Mouse (Mus musculus) stomach, postnatal 0 days (tissue): ENCODE measurements around the gene Patl2. TPM values are rescaled to one million over a fixed set of nuclear protein-coding genes. Genes with fewer than 3 reads are reported as not detected.

ENCODE experiments used
- ATAC-seq: fragments of 200-750 bp; cut with Nextera tagmentation; 2 replicates; pipeline ENCODE4 v1.8.0; 2017; ENCODE audit not compliant: low FRiP score, low TSS enrichment
- DNase-seq: peaks from one replicate; pipeline ENCODE4 v3.0.0-alpha.2; 2016; ENCODE audit warnings: low spot score
- H3K27ac ChIP-seq: fragments of 300-500 bp; sonication (generic); replicated peaks from 2 replicates; pipeline ENCODE4 v1.5.1; 2014; ENCODE audit warnings: mild to moderate bottlenecking, control low read depth
- H3K27me3 ChIP-seq: fragments of 300-500 bp; sonication (generic); 2 replicates; pipeline ENCODE4 v1.6.1; 2014; ENCODE audit warnings: low read length; ENCODE audit not compliant: control insufficient read depth, insufficient read depth
- H3K36me3 ChIP-seq: fragments of 300-500 bp; sonication (generic); 2 replicates; pipeline ENCODE4 v1.6.1; 2014; ENCODE audit warnings: low read length, mixed read lengths; ENCODE audit not compliant: control insufficient read depth, insufficient read depth
- H3K4me1 ChIP-seq: fragments of 300-500 bp; sonication (generic); replicated peaks from 2 replicates; pipeline ENCODE4 v1.6.1; 2014; ENCODE audit warnings: antibody characterized with exemption; ENCODE audit not compliant: control insufficient read depth, insufficient read depth
- H3K4me2 ChIP-seq: fragments of 300-500 bp; sonication (generic); replicated peaks from 2 replicates; pipeline ENCODE4 v1.6.1; 2014; ENCODE audit warnings: low read depth, mild to moderate bottlenecking, control low read depth, moderate library complexity
- H3K4me3 ChIP-seq: fragments of 300-500 bp; sonication (generic); 2 replicates; pipeline ENCODE4 v1.5.1; 2014; ENCODE audit warnings: low read depth, low read length, control low read depth
- H3K9ac ChIP-seq: fragments of 300-500 bp; sonication (generic); 2 replicates; pipeline ENCODE4 v1.6.1; 2014; ENCODE audit warnings: mild to moderate bottlenecking, low read length, control low read depth, mixed read lengths
- H3K9me3 ChIP-seq: fragments of 300-500 bp; sonication (generic); 2 replicates; pipeline ENCODE4 v1.6.1; 2016; ENCODE audit warnings: low read length; ENCODE audit not compliant: control insufficient read depth
- CTCF ChIP-seq: IDR thresholded peaks from 2 replicates; pipeline ENCODE4 v1.5.1; 2016; ENCODE audit warnings: antibody characterized with exemption, low read depth, mild to moderate bottlenecking, moderate library complexity
- EP300 ChIP-seq: optimal IDR thresholded peaks from 2 replicates; pipeline ENCODE3; 2016; ENCODE audit warnings: antibody characterized with exemption
- WGBS: fragments of 180-500 bp; shearing (Covaris S2); extraction: QIAGEN DNeasy Blood & Tissue Kit; methylation state at CpG from one replicate; pipeline ENCODE4 v1.1.7; 2014; 5-methylcytosine and 5-hydroxymethylcytosine counted together
- polyA plus RNA-seq: library from polyadenylated mRNA; unstranded; fragments of >200 nt; fragmentation: Nextera tagmentation; extraction: Ambion mirVana; gene quantifications from 2 replicates; pipeline ENCODE4 v1.2.1, GENCODE M21; 2015

Gene Patl2
- polyA plus RNA-seq, 1 experiment from 2014 or later: not detected

DNA sequence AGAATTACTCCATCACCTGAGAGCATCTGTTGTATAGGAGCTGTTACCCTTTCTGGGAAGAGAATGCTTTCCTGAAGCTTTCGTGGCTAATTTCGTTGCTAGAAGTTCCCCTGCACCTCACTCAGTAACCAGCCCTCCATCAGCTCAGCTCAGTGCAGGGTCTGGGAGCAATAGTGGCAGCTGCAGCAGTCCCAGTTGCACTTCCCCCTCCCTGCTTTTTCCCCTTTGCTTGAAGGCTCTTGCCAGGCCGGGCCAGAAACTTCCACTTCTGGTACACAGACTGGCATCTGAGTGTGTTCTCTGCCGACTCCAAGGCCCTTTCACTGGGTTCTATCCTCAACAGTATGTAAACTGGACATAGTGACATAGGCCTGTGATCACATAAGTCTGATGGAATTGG is 903 bp downstream of the Patl2 start:
- DNase-seq: no peak
- H3K4me2 ChIP-seq: no peak overlapping the region
- 75% methylated on average over 4 of the region's 4 CpGs for WGBS
- no peak overlapping the region for H3K4me3 ChIP-seq
- H3K27ac ChIP-seq: no peak overlapping the region
- no peak overlapping the region for H3K9ac ChIP-seq
- H3K27me3 ChIP-seq: no peaks in the 10 kb centered on the region
- H3K4me1 ChIP-seq: no peaks in the 10 kb centered on the region
- H3K9me3 ChIP-seq: no peaks in the 10 kb centered on the region
- no peaks in the 10 kb centered on the region for H3K36me3 ChIP-seq
- no peak for TF ChIP-seq CTCF
- no peak for TF ChIP-seq EP300
- no peak for ATAC-seq

DNA sequence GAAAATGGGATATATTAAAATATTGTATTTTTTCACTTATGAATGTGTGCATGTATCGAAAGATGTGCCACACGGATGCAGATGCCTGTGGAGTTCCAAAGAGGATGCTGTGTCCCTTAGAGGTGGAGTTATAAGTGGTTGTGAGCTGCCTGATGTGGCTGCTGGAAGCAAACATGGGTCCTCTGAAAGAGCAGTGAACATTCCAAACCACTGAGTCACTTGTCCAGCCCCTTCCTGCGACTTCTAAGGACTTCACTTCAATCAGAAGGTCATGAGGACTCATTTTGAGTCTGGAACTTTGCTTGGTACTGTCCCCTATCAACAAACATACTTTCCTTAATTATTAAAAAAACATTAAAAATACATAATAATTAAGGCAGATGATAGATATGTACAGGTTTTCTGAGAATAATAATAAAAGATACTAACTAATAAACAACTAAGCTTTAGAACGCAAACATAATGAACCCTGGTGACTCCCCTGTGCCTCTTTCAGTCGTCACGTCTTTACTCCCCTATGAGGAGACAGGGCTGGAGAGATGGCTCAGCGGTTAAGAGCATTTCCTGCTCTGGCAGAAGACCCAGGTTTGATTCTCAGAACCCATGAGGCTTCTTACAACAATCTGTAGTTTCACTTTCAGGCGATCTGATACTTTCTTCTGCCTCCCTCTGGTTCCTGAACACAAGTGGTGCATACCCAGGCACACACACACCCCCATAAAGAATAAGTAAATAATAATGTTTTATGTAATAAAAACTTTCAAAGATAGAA is 5.8 kb downstream of the Patl2 start:
- DNase-seq: no peak
- no peaks in the 10 kb centered on the region for H3K9me3 ChIP-seq
- no peak for ATAC-seq
- H3K27ac ChIP-seq: no peak overlapping the region
- H3K4me3 ChIP-seq: no peak overlapping the region
- H3K4me2 ChIP-seq: no peak overlapping the region
- no peaks in the 10 kb centered on the region for H3K36me3 ChIP-seq
- TF ChIP-seq EP300 (no peak), CTCF (no peak)
- no peaks in the 10 kb centered on the region for H3K27me3 ChIP-seq
- no peak overlapping the region for H3K9ac ChIP-seq
- no peaks in the 10 kb centered on the region for H3K4me1 ChIP-seq
- WGBS: 69% methylated on average over 8 of the region's 8 CpGs

DNA sequence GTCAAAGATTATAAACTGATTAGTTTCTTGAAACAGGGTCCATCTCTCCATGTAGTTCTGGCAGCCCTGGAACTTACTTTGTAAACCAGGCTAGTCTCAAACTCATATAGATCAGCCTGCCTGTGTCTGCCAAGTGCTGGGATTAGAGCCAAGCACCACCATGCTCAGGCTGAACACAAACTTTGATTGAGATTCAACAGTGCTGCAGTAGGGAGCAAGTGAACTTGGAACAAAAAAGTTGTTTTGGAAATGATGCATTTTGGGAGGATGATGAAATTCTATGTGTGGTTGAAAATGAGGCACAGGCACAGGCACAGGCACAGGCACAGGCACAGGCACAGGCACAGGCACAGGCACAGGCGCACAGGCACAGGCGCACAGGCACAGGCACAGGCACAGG is 13.8 kb downstream of the Patl2 start:
- DNase-seq: no peak
- Histone ChIP-seq H3K27me3 (no peaks in the 10 kb centered on the region), H3K4me3 (no peak overlapping the region), H3K9me3 (no peaks in the 10 kb centered on the region), H3K36me3 (no peaks in the 10 kb centered on the region), H3K4me2 (no peak overlapping the region), H3K4me1 (no peaks in the 10 kb centered on the region), H3K9ac (no peak overlapping the region), H3K27ac (no peak overlapping the region)
- ATAC-seq: no peak
- no peak for TF ChIP-seq EP300
- no peak for TF ChIP-seq CTCF
- WGBS: 97% methylated on average over 2 of the region's 2 CpGs

DNA sequence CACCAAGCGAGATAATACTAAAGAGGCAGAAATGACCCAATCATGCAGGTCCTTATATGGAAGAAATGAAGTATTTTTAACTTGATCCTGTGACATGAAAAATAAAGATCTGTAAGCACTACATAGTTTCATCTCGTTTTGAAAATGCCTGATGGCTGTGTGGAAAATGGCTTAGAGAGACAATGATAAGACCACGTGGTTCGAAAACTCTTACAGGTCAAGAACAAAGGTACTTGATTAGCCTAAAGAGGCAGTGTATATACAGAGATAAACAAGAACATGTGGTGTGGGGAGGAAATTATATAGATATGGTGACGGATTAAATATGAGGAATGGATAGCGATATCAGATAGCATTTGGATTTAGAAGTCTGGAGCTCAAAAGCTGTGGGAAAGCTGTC is 14.7 kb downstream of the Patl2 start:
- WGBS: 77% methylated on average over 6 of the region's 6 CpGs

DNA sequence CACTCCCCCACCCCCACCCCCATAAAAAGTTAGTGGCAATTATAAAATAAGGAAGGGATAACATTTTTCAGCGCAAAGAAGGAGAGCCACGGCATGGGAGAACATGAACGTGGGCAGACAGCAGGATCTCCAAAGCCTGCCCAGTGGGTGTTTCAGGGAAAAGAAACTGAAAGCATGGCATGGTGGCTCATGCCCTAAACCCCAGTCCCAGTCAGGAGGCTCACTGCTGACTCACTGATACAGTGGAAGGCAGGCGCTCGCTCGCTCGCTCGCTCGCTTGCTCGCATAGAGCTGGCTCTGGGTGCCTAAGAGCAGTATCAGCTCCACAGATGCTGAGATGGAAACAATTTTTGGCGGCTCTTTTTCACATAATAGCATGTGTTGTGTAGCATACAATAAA is 21.7 kb downstream of the Patl2 start:
- TF ChIP-seq CTCF (no peak), EP300 (no peak)
- peak; percentile 42 for DNase-seq
- Histone ChIP-seq H3K4me1 (no peaks in the 10 kb centered on the region), H3K4me3 (no peak overlapping the region), H3K9me3 (no peaks in the 10 kb centered on the region), H3K4me2 (no peak overlapping the region), H3K36me3 (no peaks in the 10 kb centered on the region), H3K27ac (peak overlapping the region; percentile 40; the same call in 1 of the 2 replicates), H3K9ac (no peak overlapping the region), H3K27me3 (no peaks in the 10 kb centered on the region)
- ATAC-seq: peak; percentile 73; the same call in 1 of the 2 replicates
- 71% methylated on average over 11 of the region's 11 CpGs for WGBS

More for the DNA sequence above, 14.7 kb downstream of the Patl2 start:
- Histone ChIP-seq H3K36me3 (no peaks in the 10 kb centered on the region), H3K27ac (no peak overlapping the region), H3K9me3 (no peaks in the 10 kb centered on the region), H3K9ac (no peak overlapping the region), H3K27me3 (no peaks in the 10 kb centered on the region), H3K4me3 (no peak overlapping the region), H3K4me1 (no peaks in the 10 kb centered on the region), H3K4me2 (no peak overlapping the region)
- TF ChIP-seq CTCF (no peak), EP300 (no peak)
- no peak for DNase-seq
- ATAC-seq: no peak

DNA sequence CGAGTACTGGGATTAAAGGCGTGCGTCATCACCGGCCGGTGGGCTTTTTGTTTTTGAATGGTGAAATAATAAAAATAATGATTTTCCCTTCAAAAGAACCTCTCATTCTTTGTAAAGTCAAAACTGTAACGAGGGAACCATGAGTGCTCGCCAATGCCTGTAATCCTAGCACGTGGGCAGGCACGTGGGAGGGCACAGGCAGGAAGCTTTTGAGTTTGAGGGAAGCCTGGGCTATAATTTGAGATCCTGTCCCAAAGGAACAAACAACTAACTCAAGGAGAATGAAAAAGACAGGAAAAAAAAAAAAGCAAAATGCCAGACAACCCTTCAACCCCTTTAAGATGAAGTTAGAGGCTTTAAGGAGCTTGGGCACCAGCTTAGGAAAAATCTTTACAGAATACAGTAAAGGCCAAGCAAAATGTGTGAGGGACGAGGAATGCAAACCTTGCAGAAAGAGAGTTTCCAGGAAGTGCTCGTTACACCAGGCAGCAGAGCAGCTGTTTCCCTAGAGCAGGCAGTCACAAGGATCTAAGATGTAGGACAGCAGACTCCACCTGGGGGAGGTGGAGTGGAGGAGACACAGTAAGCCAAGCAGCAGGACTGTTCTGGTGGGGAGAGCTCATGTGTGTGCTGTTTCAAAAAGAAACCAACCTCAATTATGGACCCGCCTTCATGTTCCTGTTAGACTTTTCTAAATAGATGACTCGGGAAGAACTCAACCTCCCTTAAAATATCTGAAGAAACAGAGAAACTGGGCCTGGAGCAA is 22.4 kb downstream of the Patl2 start:
- Histone ChIP-seq H3K27me3 (no peaks in the 10 kb centered on the region), H3K27ac (peak overlapping the region; percentile 40; the same call in 1 of the 2 replicates), H3K4me2 (no peak overlapping the region), H3K36me3 (no peaks in the 10 kb centered on the region), H3K9ac (no peak overlapping the region), H3K4me3 (no peak overlapping the region), H3K4me1 (no peaks in the 10 kb centered on the region), H3K9me3 (no peaks in the 10 kb centered on the region)
- DNase-seq (no peak), ATAC-seq (no peak)
- TF ChIP-seq CTCF: no peak
- TF ChIP-seq EP300: no peak
- WGBS: 65% methylated on average over 13 of the region's 13 CpGs
